Mouse (Mus musculus): ENCODE measurements around the gene Epo.

DNA sequence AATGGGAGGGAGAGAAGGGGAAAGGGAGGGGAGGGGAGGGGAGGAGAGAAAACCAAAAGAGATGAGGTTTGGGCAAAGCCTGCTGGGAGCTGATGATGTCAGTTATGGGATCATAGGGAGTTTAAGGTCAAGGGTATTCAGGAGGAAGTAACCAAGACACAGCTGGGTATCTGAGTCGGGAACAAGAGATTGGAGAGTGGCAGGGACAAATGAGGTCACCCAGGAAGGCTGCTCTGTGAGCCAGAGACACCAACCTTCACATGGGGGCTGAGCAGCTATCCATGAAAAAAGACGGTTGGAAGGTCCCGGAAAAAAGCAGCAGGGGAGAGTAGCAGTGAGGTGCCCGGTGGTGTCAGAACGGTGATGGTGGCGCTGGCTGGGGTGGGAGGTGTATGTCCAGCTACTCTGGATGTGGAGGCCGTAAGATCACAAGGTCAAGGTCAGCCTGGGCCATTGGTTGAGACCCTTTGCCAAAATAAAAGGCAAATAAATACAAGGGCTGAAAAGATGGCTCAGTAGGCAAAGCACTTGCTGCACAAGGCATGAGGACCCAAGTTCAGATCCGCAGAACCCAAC is 35.3 kb upstream of the Epo start:
- TF ChIP-seq CTCF (conservative IDR thresholded peaks at IDR 0.05; ENCODE audit: low read length), result no peak
- no peak for TF ChIP-seq POU5F1 (IDR thresholded peaks at IDR 0.05; ENCODE audit: borderline replicate concordance, low read length)
